Mouse (Mus musculus) c-Kit-negative CD71-positive TER-119-positive erythroid progenitor cells, embryonic 14.5 days (primary cell): ENCODE results near the gene Ddah2.

ENCODE experiments used
- DNase-seq: peaks from one replicate; pipeline ENCODE4 v3.0.0-alpha.2; 2013; ENCODE audit warnings: low read depth, low spot score

The Ddah2 gene

GRCm38 (mm10) chr17:35077285-35077684 is 18.4 kb downstream of the Ddah2 start:
- no peak for DNase-seq

GRCm38 (mm10) chr17:35077786-35078233 is 19.0 kb downstream of the Ddah2 start, which contains the start of gene Ly6g6d:
Gene Ly6g6d (minus strand): TSS chr17:35078065.
- no peak for DNase-seq

GRCm38 (mm10) chr17:35079778-35080177 is 20.9 kb downstream of the Ddah2 start:
- no peak for DNase-seq

GRCm38 (mm10) chr17:35080248-35080647 is 21.4 kb downstream of the Ddah2 start:
- no peak for DNase-seq

- no peak for DNase-seq
Observed at GRCm38 (mm10) chr17:35080710-35081109, 21.9 kb downstream of the Ddah2 start.

GRCm38 (mm10) chr17:35082841-35083576 is 24.2 kb downstream of the Ddah2 start:
- no peak for DNase-seq

GRCm38 (mm10) chr17:35083929-35084497 is 25.2 kb downstream of the Ddah2 start:
- DNase-seq, result no peak

- DNase-seq, result no peak
Observed at GRCm38 (mm10) chr17:35085208-35085865, 26.5 kb downstream of the Ddah2 start, which contains the start of gene Ly6g6f. Gene Ly6g6f (minus strand): TSS chr17:35085610.

GRCm38 (mm10) chr17:35088151-35088550 is 29.3 kb downstream of the Ddah2 start:
- no peak for DNase-seq

GRCm38 (mm10) chr17:35088825-35089644 is 30.2 kb downstream of the Ddah2 start, which contains the start of gene Abhd16a:
Gene Abhd16a (plus strand): TSS chr17:35089263.
- peak; percentile 88 for DNase-seq

GRCm38 (mm10) chr17:35090166-35090932 is 31.5 kb downstream of the Ddah2 start:
- peak; percentile 44 for DNase-seq

GRCm38 (mm10) chr17:35092403-35093198 is 33.8 kb downstream of the Ddah2 start:
- no peak for DNase-seq

- no peak for DNase-seq
Observed at GRCm38 (mm10) chr17:35094475-35095365, 35.9 kb downstream of the Ddah2 start.

GRCm38 (mm10) chr17:35096597-35096996 is 37.8 kb downstream of the Ddah2 start:
- no peak for DNase-seq

- no peak for DNase-seq
Observed at GRCm38 (mm10) chr17:35097164-35097655, 38.4 kb downstream of the Ddah2 start.

- DNase-seq, result no peak
Observed at GRCm38 (mm10) chr17:35100196-35100765, 41.4 kb downstream of the Ddah2 start.

GRCm38 (mm10) chr17:35101161-35101560 is 42.3 kb downstream of the Ddah2 start:
- DNase-seq, result no peak

GRCm38 (mm10) chr17:35102299-35102698 is 43.5 kb downstream of the Ddah2 start:
- no peak for DNase-seq
